In the genomic region with DNA sequence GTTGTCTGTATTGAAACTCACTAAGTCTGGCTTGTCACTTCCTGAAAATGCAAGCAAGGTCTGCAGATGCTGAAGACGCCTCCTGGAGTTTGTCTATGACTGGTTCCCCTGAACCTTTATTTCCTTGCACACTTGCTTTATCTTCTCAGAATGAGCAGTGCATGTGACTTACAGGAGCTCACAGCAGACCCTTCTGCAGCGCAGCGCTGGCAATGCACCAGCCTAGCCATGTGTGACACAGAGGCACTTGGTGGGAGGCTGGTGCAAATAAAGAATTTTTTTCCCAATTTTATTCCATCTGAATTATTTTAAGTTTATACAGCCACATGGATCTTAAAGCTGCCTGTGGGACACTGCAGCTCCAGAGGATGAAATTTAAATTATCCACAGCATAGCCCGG, we compare ENCODE assay signal across 24 mouse cellular contexts. TPM values are rescaled to one million over a fixed set of nuclear protein-coding genes. Genes with fewer than 3 reads are reported as not detected.
DNase-seq lines count a peak whose midpoint lies in the region; ATAC-seq lines count a peak whose summit lies in the region.
"Had no signal": no experiment of that assay in that cellular context is flagged by ENCODE, and none has a peak within 500 bp of the region (broad histone marks: within the 10 kb centered on the region; RNA-seq: fewer than 3 reads in every experiment).

No protein-coding gene starts in this region.

- H3K4me1 ChIP-seq in kidney, embryonic 15.5 days: peaks cover 7% of the 10 kb centered on the region
- H3K4me1 ChIP-seq in midbrain, embryonic 13.5 days (replicated peaks): 0 out of 2 replicates have a peak, but pooled peaks cover 3% of the 10 kb centered on the region
- H3K4me1 ChIP-seq in midbrain, embryonic 11.5 days (ENCODE audit: control insufficient read depth, insufficient read depth, low read length): no peaks in the 10 kb centered on the region
- H3K4me1 ChIP-seq: limb, embryonic 12.5 days; midbrain, embryonic 12.5 days; stomach, embryonic 15.5 days had no signal

- no peaks in the 10 kb centered on the region for H3K36me3 ChIP-seq in kidney, embryonic 15.5 days
- H3K36me3 ChIP-seq in midbrain, embryonic 13.5 days: no peaks in the 10 kb centered on the region
- H3K36me3 ChIP-seq in midbrain, embryonic 11.5 days (ENCODE audit: control insufficient read depth, insufficient read depth, low read length): no peaks in the 10 kb centered on the region
- H3K36me3 ChIP-seq: forebrain, embryonic 10.5 days; hindbrain, embryonic 10.5 days; limb, embryonic 12.5 days; midbrain, embryonic 12.5 days; stomach, embryonic 15.5 days had no signal

- H3K27me3 ChIP-seq in kidney, embryonic 15.5 days: no peaks in the 10 kb centered on the region
- no peaks in the 10 kb centered on the region for H3K27me3 ChIP-seq in midbrain, embryonic 13.5 days
- no peaks in the 10 kb centered on the region for H3K27me3 ChIP-seq in midbrain, embryonic 11.5 days (ENCODE audit: control insufficient read depth, insufficient read depth, low read length)
- H3K27me3 ChIP-seq: limb, embryonic 12.5 days; midbrain, embryonic 12.5 days; stomach, embryonic 15.5 days had no signal

- no peak overlapping the region for H3K4me3 ChIP-seq in kidney, embryonic 15.5 days (replicated peaks)
- H3K4me3 ChIP-seq in midbrain, embryonic 13.5 days (replicated peaks): no peak overlapping the region
- H3K4me3 ChIP-seq in midbrain, embryonic 11.5 days (ENCODE audit: low read depth, low read length): no peak overlapping the region
- H3K4me3 ChIP-seq: forebrain, embryonic 10.5 days; hindbrain, embryonic 10.5 days; limb, embryonic 12.5 days; midbrain, embryonic 12.5 days; myocyte; stomach, embryonic 15.5 days had no signal

- DNase-seq in cerebellum, postnatal 14 days: peak; percentile 20 to 28
- DNase-seq in cerebellum, adult 18-20 months: no peak
- DNase-seq in kidney, adult 9 months: no peak
- DNase-seq in midbrain, embryonic 11.5 days (ENCODE audit: low spot score, missing footprints): no peak
- peak; percentile 34 for DNase-seq in brain, adult 2 months (ENCODE audit: low read depth, low spot score)
- DNase-seq in spleen, postnatal 14 days (ENCODE audit: low spot score in 2 of 2): no peak
- DNase-seq: adrenal gland, postnatal 10 days; cerebellum, adult 9-11 months; kidney, adult 2 months; liver, postnatal 0 days; right cerebral cortex, postnatal 4 days; thymus, postnatal 25 days had no signal

- H3K27ac ChIP-seq in kidney, embryonic 15.5 days: no peak overlapping the region
- no peak overlapping the region for H3K27ac ChIP-seq in midbrain, embryonic 13.5 days
- H3K27ac ChIP-seq in midbrain, embryonic 11.5 days (ENCODE audit: low read depth, low read length): no peak overlapping the region
- H3K27ac ChIP-seq: forebrain, embryonic 10.5 days; hindbrain, embryonic 10.5 days; limb, embryonic 12.5 days; midbrain, embryonic 12.5 days; stomach, embryonic 15.5 days had no signal

- no peaks in the 10 kb centered on the region for H3K9me3 ChIP-seq in kidney, embryonic 15.5 days (replicated peaks)
- no peaks in the 10 kb centered on the region for H3K9me3 ChIP-seq in midbrain, embryonic 13.5 days
- H3K9me3 ChIP-seq in midbrain, embryonic 11.5 days (ENCODE audit: control insufficient read depth, low read length): no peaks in the 10 kb centered on the region
- H3K9me3 ChIP-seq: forebrain, embryonic 10.5 days; hindbrain, embryonic 10.5 days; limb, embryonic 12.5 days; midbrain, embryonic 12.5 days; stomach, embryonic 15.5 days had no signal

- 56% methylated on average over 4 of the region's 4 CpGs for WGBS in kidney, embryonic 15.5 days
- WGBS in midbrain, embryonic 13.5 days: 85% methylated on average over 4 of the region's 4 CpGs
- WGBS in midbrain, embryonic 11.5 days: 91% methylated on average over 4 of the region's 4 CpGs

- no peak overlapping the region for H3K9ac ChIP-seq in kidney, embryonic 15.5 days
- no peak overlapping the region for H3K9ac ChIP-seq in midbrain, embryonic 13.5 days (replicated peaks)
- no peak overlapping the region for H3K9ac ChIP-seq in midbrain, embryonic 11.5 days (ENCODE audit: low read length)
- H3K9ac ChIP-seq: limb, embryonic 12.5 days; liver, postnatal 0 days; midbrain, embryonic 12.5 days; stomach, embryonic 15.5 days had no signal

- H3K4me2 ChIP-seq in kidney, embryonic 15.5 days: no peak overlapping the region
- H3K4me2 ChIP-seq in midbrain, embryonic 13.5 days (replicated peaks): no peak overlapping the region
- no peak overlapping the region for H3K4me2 ChIP-seq in midbrain, embryonic 11.5 days
- H3K4me2 ChIP-seq: limb, embryonic 12.5 days; liver, embryonic 11.5 days; midbrain, embryonic 12.5 days; stomach, embryonic 15.5 days had no signal

- 0 out of 2 replicates have a peak, but pooled peaks have one; percentile 67 for ATAC-seq in kidney, embryonic 15.5 days (replicated peaks; ENCODE audit: low FRiP score)
- ATAC-seq in midbrain, embryonic 13.5 days: 0 out of 2 replicates have a peak, but pooled peaks have one; percentile 58
- no peak for ATAC-seq in midbrain, embryonic 11.5 days (ENCODE audit: low FRiP score)
- ATAC-seq: forebrain, embryonic 16.5 days; inflammation-experienced regulatory T-cells, adult 6 months; liver, postnatal 0 days; lung, postnatal 0 days had no signal

RNA-seq across cellular contexts. Expression of a gene that starts 55.3 kb away (rescaled TPM):
- polyA plus RNA-seq in kidney, embryonic 15.5 days (2015; fragmentation: Nextera tagmentation; extraction: Ambion mirVana): 32.1 and 33.0 TPM in 2 replicates
- 11.9 and 12.8 TPM in 2 replicates for polyA plus RNA-seq in midbrain, embryonic 13.5 days (2015; fragmentation: Nextera tagmentation; extraction: Ambion mirVana)
- polyA plus RNA-seq in midbrain, embryonic 11.5 days (2014; fragmentation: Nextera tagmentation; extraction: Ambion mirVana): 11.9 TPM in 2 replicates

Comparison
In these comparisons a context has a peak if more than half of its experiments do, and no peak if none do; other contexts are left out.
1. DNase-seq: peak in cerebellum, postnatal 14 days (2 of 2) and brain, adult 2 months (single experiment); none in cerebellum, adult 18-20 months (0 of 2), kidney, adult 9 months (single experiment), midbrain, embryonic 11.5 days (single experiment) and spleen, postnatal 14 days (0 of 2).